Mouse (Mus musculus): ENCODE measurements around the gene Nr3c2.

GRCm38 (mm10) chr8:77239462-77239861 lies 340.2 kb downstream of the Nr3c2 start:
- TF ChIP-seq CTCF (IDR thresholded peaks at IDR 0.05; ENCODE audit: low read depth, low read length), result no peak
- no peak for TF ChIP-seq POLR2A (IDR thresholded peaks at IDR 0.05; ENCODE audit: borderline replicate concordance, low read depth, low read length)
